Mouse (Mus musculus) adrenal gland, postnatal 36 days (tissue): ENCODE data around the gene Ccdc180. TPM values are rescaled to one million over a fixed set of nuclear protein-coding genes. Genes with fewer than 3 reads are reported as not detected.

ENCODE experiments used
- DNase-seq, 2 experiments: peaks; one replicate each; pipeline ENCODE4 v3.0.0; 2021; ENCODE audit warnings: mixed read lengths in 1 of 2
- total RNA-seq, 2 experiments: library from RNA; stranded (reverse); gene quantifications; 2 replicates each; pipeline ENCODE4 v1.2.3; 2021

Ccdc180 gene
- total RNA-seq, 2 experiments from 2014 or later: 0.13 to 0.23 TPM

GRCm38 (mm10) chr4:45911256-45911655, 21.2 kb downstream of the Ccdc180 start:
- peak in 1 of 2 experiments; percentile 22 for DNase-seq

DNA sequence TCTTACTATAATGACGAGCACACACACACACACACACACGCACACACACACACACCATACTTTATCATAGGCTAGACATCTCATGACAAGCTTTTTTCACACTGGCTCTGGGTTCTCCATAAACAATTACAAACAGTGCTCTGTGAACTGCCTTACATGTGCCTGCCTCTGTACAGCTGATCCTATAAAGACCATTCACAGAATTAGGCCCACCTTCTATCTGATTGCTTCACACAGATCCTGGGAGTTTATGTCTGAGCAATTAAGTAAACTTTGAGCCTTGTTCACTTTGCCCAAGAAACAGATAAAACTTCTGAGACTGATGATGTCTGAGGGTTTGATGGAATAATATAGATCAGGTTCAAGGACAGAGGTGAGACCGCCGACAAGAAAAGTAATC, 21.8 kb downstream of the Ccdc180 start:
- DNase-seq: no peak

DNA sequence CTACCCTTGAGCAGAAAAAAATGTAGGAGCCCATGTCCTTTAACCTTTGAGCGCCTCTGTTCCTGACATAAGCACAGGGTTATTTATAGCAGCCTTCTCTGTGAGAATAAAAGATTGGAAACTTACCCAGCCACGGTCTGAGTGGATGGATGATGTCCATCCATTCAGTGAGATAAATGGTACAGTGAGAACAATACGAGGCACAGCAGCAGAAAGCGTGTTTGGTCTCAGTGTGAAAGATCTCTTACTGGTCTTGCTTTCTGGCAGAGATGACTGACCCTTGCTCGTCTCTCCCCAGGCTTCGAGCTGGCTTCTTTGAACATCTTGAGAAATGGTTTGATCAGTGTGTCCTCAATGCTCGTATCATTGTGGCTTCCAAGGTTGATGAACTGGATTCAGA, 27.0 kb downstream of the Ccdc180 start:
- DNase-seq: peak in 1 of 2 experiments; percentile 34

- no peak for DNase-seq
Observed at GRCm38 (mm10) chr4:45921663-45922435, 31.7 kb downstream of the Ccdc180 start.

- peak; percentile 52 to 55 for DNase-seq
Observed at GRCm38 (mm10) chr4:45924011-45924410, 33.9 kb downstream of the Ccdc180 start.

DNA sequence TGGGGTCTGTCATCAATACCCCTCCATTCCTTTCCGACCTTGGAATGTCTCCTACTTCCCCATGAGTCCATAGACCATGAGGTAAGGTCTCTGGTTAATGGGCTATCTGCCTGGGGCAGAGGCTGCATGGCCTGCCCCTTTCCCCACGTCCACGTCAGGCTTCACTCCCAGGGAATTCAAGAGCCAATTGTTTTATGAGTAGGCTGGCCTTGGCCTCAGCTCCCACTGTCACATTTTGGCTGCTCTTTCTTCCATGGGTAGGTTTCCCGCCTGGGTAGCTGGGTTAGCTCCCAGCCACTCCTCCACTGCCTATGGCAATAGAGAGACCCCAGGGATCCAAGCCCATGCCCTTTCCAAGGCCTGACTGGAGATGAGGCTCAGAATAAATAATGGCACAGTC, 38.5 kb downstream of the Ccdc180 start:
- DNase-seq: peak; percentile 52

DNA sequence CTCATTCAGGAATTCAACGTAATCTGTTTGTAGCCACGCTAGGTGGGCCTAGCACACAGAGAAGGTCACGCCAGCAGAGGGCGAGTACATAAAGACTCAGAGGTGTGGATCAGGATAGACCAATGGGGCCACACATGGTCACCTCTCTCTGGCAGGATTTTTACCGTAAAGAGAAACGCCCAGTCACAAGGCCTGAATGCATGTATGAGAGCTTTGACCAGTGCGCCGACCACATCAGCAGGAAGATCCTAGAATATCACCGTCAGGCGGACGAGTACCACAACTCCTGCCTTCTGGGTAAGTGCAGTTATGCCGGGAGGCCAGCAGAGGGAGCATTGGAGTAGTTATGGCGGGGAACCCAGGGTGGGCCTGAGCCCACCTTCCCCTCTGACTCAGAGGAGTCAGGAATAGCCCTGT, 51.5 kb downstream of the Ccdc180 start:
- DNase-seq: peak; percentile 52 to 70

GRCm38 (mm10) chr4:45947729-45948128, 57.6 kb downstream of the Ccdc180 start:
- DNase-seq: no peak

- DNase-seq: peak; percentile 62 to 64
Observed at GRCm38 (mm10) chr4:45949109-45949848, 59.2 kb downstream of the Ccdc180 start.

DNA sequence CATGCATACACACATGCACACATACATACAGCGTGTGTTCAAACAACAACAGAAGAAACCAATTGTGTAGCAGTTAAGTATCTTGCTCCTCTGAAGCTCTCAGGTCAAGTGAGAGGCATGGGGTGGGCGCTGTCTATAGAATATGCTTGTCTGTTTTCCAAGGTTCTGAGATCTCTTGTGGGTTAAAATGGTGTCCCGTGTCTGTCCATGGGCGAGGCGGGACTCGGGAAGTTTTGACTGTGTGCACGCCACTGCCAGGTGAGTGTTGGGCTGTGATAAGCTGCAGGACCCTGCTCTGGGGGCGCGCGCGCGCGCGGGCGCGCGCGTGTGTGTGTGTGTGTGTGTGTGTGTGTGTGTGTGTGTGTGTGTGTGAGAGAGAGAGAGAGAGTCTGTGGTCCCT, 61.7 kb downstream of the Ccdc180 start:
- no peak for DNase-seq

DNA sequence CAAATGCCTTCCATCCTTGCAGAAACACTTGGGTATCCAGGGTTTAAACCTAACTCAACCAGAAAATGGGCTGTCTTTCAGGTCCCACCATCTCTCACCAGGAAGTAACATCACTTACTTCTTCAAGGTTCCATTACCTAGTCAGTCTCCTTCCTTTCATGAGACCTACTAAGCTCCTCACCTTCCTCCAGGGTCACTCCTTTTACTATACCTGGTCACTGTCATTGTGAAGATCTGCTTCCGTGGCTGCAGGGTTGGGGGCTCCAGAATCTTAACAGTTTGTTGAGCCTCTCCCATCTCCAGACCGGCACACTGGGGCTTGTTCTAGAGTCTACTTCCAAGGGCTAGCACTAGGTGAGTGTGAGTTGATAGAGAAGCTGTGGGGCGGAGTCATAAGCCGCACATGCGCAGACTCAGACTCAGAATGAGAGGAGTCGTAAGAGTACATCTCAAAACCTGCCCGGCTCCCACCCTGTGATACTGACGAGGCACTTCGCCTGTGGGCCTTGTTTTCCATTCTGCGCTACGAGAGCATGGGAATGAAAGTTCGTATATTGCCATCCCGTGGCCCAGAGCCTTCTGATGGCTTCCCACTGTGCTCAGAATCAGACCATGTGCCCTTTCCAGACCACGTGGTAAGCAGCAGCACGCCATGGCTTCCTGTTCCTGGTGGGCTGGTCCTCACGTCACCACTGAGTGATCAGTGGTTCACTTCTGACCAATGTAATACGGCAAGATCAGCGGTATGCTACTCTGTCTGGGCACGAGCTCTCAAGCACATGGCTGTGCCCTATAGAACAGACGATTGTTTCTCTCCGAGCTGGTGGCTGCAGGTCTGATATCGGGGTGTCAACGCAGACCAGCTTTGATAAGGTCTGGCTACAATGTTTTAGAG, 63.2 kb downstream of the Ccdc180 start:
- DNase-seq: no peak

GRCm38 (mm10) chr4:45955235-45955634, 65.1 kb downstream of the Ccdc180 start:
- no peak for DNase-seq

DNA sequence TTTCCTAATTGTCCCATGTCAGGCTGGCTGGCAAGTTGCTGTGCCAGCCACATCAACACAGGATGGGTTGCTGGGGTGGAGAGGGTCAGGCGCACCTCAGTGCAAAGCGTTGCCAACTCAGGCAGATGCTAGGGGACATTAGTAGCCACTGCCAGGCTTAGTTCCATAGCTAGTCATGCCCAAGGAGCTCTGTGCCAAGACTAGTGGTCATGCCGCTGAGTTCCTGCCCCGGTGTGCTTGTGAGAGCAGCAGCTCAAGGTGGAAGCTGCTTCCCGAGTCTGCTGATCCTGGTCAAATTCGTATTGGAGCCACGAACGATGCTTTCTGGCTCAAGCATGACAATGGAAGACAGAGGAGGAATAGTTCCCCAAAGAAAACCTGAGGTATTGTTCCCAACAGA, 66.0 kb downstream of the Ccdc180 start:
- DNase-seq: no peak

GRCm38 (mm10) chr4:45956706-45957105, 66.6 kb downstream of the Ccdc180 start:
- DNase-seq: no peak

- DNase-seq: peak; percentile 30
Observed at GRCm38 (mm10) chr4:45964771-45965439, 74.8 kb downstream of the Ccdc180 start, which contains the start of gene Tdrd7. Tdrd7 (plus strand) TSS chr4:45965334.

DNA sequence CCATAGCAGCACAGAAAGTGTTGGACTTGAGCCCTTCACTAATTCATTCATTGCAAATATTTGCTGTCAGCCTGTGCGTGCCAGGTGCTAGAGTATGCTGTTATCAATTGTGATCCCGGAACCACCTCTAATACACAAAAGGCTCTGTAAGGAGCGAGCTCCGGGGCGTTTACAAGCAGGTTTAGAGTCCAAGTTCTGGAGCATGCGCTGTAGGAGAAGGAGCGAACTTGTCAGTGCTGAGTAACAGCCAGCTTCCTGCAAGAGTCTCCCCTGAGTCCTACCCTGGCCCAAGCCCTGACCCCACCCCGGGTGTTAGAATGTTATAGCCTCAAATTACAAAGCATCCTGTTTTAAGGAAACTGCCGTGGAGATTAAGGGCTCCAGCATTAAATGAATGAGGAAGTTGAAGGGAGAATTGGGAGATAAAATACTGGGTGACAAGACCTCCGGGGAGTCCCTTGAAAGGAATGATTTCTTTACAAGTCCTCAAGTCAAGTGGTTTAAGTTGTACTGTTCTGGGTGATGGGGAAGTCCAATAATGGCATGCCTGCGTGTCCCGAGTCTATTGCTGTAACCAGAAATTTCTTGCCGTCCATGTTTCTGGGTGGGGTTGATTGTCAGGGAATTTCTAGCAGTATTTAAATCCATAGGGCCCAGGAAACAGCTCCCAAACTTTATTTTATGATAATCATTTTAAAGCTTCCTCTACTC, 75.8 kb downstream of the Ccdc180 start:
- peak; percentile 14 to 40 for DNase-seq

GRCm38 (mm10) chr4:45966716-45967115, 76.6 kb downstream of the Ccdc180 start:
- DNase-seq: no peak

- no peak for DNase-seq
Observed at GRCm38 (mm10) chr4:45967479-45968341, 77.6 kb downstream of the Ccdc180 start.

- no peak for DNase-seq
Observed at GRCm38 (mm10) chr4:45969051-45969450, 78.9 kb downstream of the Ccdc180 start.

DNA sequence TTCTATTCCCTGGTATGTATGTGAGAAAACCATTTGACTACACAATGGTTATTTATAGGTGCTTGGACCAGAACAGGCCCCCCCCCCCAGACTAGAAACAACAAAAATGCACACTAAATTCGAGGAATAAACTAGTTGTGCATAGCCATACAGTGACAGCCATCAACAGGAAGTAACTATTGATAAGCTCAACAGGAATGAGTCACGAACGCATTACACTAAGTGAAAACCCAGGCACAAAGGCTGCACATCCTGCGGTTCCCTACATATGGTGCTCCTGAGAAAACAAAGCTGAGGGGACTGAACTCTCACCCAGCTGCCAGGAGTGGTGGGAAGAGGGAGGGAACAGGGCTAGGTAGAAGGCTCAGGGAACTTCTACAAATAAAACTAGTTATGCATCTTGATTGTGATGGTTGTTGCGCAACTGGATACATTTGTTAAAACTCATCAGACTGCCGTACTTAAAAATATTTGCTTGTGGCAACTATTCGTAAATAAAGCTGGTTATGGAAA, 80.0 kb downstream of the Ccdc180 start:
- DNase-seq: no peak
